Mouse (Mus musculus): ENCODE data around the gene Sumf1.

Gene Sumf1

DNA sequence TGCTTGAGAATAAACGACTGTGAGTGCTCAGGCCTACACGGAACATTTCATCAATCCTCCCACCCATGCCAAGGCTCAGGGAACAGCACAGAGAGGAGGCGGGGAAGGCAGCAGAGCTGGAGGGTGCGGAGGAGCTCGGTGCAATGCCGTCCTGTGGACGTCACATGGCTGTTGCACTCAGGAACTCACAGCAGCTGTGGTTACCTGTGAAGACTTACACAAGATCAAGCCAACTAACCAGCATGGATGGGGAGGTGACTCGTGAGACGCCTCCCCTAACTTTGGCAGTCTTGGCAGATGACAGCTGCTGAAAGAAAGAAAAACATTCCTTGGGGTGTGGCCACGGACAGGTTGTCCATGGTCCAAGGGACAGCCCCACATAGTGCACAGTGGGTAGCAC is 110.8 kb downstream of the Sumf1 start:
- no peak for DNase-seq

DNA sequence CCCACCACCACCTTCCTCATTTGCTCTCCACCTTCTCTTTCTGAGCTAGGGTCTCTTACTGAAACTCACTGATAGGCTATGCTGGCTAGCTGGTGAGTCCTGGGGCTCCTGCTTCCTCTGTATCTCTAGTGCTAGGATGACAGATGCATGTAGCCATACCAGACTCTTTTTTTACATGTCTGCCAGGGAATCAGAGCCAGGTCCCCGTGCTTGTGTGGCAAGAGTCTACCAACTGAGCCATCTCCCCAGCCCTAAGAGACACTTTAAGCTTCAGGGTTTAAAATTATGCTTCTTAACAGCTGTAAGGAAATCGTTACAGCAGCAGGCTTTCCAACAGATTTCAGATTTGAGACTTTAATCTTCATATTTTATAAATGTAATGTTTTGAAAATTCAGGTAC is 111.5 kb downstream of the Sumf1 start:
- no peak for DNase-seq

DNA sequence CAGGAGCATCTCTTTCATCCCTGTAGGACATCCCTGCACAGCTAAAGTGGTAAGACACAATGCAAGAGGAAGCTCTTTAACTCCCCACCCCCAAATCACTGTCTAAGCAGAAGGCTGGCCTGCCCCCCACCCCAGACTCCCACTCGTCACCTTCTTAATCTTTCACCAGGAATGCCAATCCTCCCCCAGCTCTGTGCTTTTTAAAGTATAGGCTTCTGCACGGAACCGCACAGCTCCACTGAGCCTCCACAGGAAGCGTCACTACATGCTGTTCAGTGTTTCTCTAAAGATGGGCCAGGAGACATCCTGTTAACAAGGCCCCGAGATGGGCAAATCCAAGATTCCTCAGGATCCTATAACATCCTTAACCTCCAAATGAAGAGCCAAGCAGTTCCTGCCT is 112.3 kb downstream of the Sumf1 start:
- DNase-seq, result no peak

- DNase-seq, result no peak
Measured at GRCm38 (mm10) chr6:108070947-108071346, 114.4 kb downstream of the Sumf1 start.

DNA sequence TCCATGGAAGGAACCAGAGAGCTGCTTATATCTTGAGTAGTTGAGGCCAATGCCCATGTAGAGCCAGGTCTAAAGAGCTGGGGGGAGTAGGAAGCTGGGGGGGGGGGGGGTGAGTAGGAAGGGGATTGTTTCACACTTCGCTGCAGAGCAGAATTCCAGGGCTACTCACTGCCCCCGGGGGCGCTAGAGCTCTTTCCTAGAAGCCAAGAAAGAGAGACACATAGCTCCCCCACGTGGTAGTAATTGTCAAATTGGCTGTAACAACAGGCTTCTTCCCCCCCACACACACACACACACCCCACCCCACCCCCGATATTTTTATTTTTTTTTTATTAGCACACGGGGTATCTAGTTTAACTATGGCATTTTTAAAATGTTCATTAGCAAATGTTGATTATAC is 119.8 kb downstream of the Sumf1 start:
- peak; percentile 93 to 96 for DNase-seq

- peak; percentile 99 for DNase-seq
Measured at GRCm38 (mm10) chr6:108064918-108065526, 120.4 kb downstream of the Sumf1 start, which contains the start of gene Setmar. Gene Setmar (plus strand): TSS chr6:108065045.

DNA sequence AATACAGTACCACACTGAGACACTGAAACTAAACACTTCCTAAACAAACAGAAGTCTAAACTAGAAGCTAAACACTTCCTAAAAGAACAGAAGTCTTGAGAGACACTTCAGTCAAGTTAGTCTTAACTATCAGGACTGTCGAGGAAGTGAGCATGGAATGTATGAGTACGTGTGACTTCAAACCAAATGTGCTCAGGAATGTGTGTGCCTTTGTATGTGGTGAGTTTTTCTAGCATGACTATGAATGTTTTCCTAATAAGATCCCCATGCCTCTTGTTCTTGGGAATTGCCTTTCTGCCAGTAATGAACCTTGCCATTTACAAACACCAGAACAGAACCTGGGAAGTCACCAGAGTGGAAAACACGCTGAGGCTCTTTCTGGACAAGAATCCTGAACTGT is 124.3 kb downstream of the Sumf1 start:
- DNase-seq, result no peak

GRCm38 (mm10) chr6:108058066-108058465 is 127.3 kb downstream of the Sumf1 start:
- peak; percentile 63 to 65 for DNase-seq

DNA sequence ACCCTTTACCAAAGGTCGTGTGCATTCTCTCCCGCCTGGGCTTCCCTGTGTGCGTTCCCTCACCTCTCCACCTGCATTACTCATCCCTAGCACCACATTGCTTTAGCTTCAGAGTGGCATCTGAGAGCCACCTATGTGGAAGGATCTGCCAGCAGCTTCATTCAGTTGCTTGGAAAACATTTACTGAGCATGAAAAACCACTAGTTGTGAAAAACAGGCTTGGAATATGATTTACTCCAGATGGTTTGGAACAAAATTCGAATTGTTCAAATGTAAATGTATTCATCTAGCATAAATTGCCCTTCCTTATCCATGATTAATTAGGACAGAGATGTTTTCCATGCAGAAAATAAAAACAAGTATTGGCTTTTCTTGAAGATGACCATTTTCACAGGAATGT is 128.0 kb downstream of the Sumf1 start:
- no peak for DNase-seq

Data from cerebellum, postnatal 10 days (tissue).